Mouse (Mus musculus) lung, embryonic 15.5 days (tissue): ENCODE data around the gene Trpc2. TPM values are rescaled to one million over a fixed set of nuclear protein-coding genes. Genes with fewer than 3 reads are reported as not detected.
A peak's percentile ranks its signal among the peaks of the same experiment; 100 is the strongest.
"Not testable (repeated sequence)": the region's sequence is repeated elsewhere in the genome, so short reads cannot be mapped to it uniquely, and the experiment has no call there.

Experiments
- ATAC-seq: fragments of 200-750 bp; cut with Nextera tagmentation; 2 replicates; pipeline ENCODE4 v1.8.0; 2017; ENCODE audit warnings: moderate number of reproducible peaks, borderline replicate concordance; ENCODE audit not compliant: low FRiP score, low TSS enrichment; ENCODE audit errors: extremely low read depth
- H3K27ac ChIP-seq: fragments of 300-500 bp; sonication (generic); 2 replicates; pipeline ENCODE4 v1.5.1; 2015; ENCODE audit warnings: moderate library complexity, mild to moderate bottlenecking, inconsistent platforms
- H3K27me3 ChIP-seq: fragments of 300-500 bp; sonication (generic); 2 replicates; pipeline ENCODE4 v1.6.1; 2015; ENCODE audit warnings: inconsistent platforms
- H3K36me3 ChIP-seq: fragments of 300-500 bp; sonication (generic); 2 replicates; pipeline ENCODE4 v1.6.1; 2015; ENCODE audit warnings: inconsistent platforms
- H3K4me1 ChIP-seq: fragments of 300-500 bp; sonication (generic); 2 replicates; pipeline ENCODE4 v1.6.1; 2015; ENCODE audit warnings: inconsistent platforms
- H3K4me2 ChIP-seq: fragments of 300-500 bp; sonication (generic); 2 replicates; pipeline ENCODE4 v1.6.1; 2015; ENCODE audit warnings: inconsistent platforms, mild to moderate bottlenecking, moderate library complexity
- H3K4me3 ChIP-seq: fragments of 300-500 bp; sonication (generic); 2 replicates; pipeline ENCODE4 v1.5.1; 2015; ENCODE audit warnings: mild to moderate bottlenecking, inconsistent platforms
- H3K9ac ChIP-seq: fragments of 300-500 bp; sonication (generic); 2 replicates; pipeline ENCODE4 v1.6.1; 2015; ENCODE audit warnings: inconsistent platforms
- H3K9me3 ChIP-seq: fragments of 300-500 bp; sonication (generic); 2 replicates; pipeline ENCODE4 v1.6.1; 2016; ENCODE audit warnings: inconsistent platforms
- WGBS: fragments of 180-500 bp; shearing (Covaris S2); methylation state at CpG from one replicate; pipeline ENCODE4 v1.1.7; 2015; 5-methylcytosine and 5-hydroxymethylcytosine counted together
- polyA plus RNA-seq: library from polyadenylated mRNA; unstranded; fragments of >200 nt; fragmentation: Nextera tagmentation; extraction: Ambion mirVana; gene quantifications from 2 replicates; pipeline ENCODE4 v1.2.1, GENCODE M21; 2015

Gene Trpc2
- polyA plus RNA-seq = not detected in 2 replicates

DNA sequence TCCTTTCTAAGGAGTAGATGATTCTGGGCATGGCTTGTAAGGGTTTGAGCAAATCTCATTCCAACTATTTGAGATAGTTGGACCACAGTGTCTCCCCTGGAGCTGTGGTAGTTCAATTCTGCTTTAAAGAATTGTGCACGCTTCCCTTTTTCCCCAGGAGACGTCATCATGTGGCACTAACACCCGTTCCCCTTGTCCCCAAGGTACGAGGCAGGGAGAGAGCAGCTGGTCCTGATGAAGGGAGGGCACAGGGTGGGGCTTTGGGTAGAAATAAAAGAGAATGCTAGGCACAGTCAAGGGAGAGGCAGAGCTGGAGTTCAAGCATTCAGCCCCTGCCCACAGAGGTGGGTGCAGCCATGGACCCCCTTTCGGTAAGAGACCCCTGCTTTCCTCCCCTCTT lies at the start of gene Trpc2:
TSS of gene Trpc2 (plus strand) at position 301 of the 400 bp plus-strand sequence.
- Histone ChIP-seq H3K27ac (no peak within 1 kb of the TSS), H3K4me1 (no peaks in the 10 kb centered on the region), H3K4me3 (no peak within 1 kb of the TSS), H3K9me3 (no peaks in the 10 kb centered on the region), H3K27me3 (no peaks in the 10 kb centered on the region), H3K4me2 (no peak within 1 kb of the TSS), H3K9ac (no peak within 1 kb of the TSS), H3K36me3 (peaks cover 61% of the 10 kb centered on the region)
- 84% methylated on average over 5 of the region's 5 CpGs for WGBS
- no peak for ATAC-seq

DNA sequence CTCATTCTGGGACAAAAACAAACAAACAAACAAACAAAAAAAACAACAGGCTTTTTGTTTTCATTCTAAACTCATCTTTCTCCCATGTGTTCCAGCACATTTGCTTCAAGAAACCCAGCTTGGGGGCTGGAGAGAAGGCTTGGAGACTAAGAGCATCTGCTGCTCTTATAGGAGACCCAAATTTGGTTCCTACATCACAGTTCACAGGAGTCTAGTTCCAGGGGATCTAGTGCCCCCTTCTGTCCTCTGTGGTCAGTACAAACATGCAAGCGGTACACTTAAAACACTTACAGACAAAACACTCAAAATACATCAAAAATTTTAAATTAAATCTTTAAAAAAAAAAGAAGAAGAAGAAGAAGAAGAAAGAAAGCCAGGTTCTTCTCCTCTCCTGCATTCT lies 48.0 kb upstream of the Trpc2 start:
- no peak overlapping the region for H3K4me3 ChIP-seq
- no peak overlapping the region for H3K9ac ChIP-seq
- WGBS = 92% methylated on average over 1 of the region's 1 CpGs
- peaks cover 86% of the 10 kb centered on the region for H3K36me3 ChIP-seq
- no peak for ATAC-seq
- H3K27ac ChIP-seq = no peak overlapping the region
- H3K4me2 ChIP-seq = no peak overlapping the region
- no peaks in the 10 kb centered on the region for H3K27me3 ChIP-seq
- H3K9me3 ChIP-seq = no peaks in the 10 kb centered on the region
- no peaks in the 10 kb centered on the region for H3K4me1 ChIP-seq

DNA sequence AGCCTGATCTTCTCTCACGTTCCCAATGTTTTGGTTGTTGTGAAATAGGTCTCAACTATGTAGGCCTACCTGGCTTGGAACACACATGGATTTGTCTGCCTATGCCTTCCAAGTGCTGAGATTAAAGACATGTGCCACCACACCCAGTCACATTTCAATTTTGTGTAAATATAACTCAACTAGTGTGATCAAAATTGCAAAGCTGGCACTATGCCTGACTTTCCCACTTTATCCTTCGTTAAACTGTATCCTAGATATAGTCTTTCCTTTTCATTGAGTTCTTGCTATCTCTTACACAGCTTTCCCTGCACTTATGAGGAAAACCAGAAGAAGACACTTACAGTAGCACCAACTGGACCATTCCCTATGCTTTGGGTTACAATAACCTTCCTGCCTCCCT lies 47.4 kb upstream of the Trpc2 start:
- ATAC-seq = no peak
- H3K27me3 ChIP-seq = no peaks in the 10 kb centered on the region
- H3K4me2 ChIP-seq = no peak overlapping the region
- H3K4me1 ChIP-seq = no peaks in the 10 kb centered on the region
- H3K9me3 ChIP-seq = no peaks in the 10 kb centered on the region
- no peak overlapping the region for H3K27ac ChIP-seq
- 85% methylated on average over 2 of the region's 2 CpGs for WGBS
- H3K9ac ChIP-seq = no peak overlapping the region
- H3K36me3 ChIP-seq = peaks cover 91% of the 10 kb centered on the region
- no peak overlapping the region for H3K4me3 ChIP-seq

- 93% methylated on average over 3 of the region's 3 CpGs for WGBS
- Histone ChIP-seq H3K27me3 (no peaks in the 10 kb centered on the region), H3K4me1 (no peaks in the 10 kb centered on the region), H3K9ac (no peak overlapping the region), H3K4me3 (no peak overlapping the region), H3K36me3 (peaks cover 84% of the 10 kb centered on the region), H3K9me3 (no peaks in the 10 kb centered on the region), H3K27ac (no peak overlapping the region), H3K4me2 (no peak overlapping the region)
- no peak for ATAC-seq
Observed at GRCm38 (mm10) chr7:102037318-102037717, 45.6 kb upstream of the Trpc2 start.

DNA sequence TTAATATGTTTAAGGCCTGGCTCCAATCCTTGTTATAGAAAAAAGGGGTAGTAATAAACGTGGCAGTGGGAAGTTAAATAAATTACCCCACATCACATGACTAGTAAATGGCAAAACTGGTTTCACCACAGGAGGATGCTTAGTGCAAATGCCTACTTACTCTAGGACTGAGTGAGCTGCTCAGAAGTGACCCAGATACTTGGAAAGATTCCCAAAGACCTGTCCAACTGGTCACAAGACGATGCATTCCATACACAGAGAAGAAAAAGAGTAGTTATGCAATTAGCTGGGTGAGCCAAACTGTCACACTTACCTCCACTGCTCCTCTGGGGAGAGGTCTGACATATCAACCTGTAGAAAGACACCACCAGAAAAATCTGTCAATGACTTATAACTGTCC lies 40.6 kb upstream of the Trpc2 start:
- H3K4me1 ChIP-seq = no peaks in the 10 kb centered on the region
- no peak overlapping the region for H3K27ac ChIP-seq
- no peak overlapping the region for H3K4me3 ChIP-seq
- 53% methylated on average over 2 of the region's 2 CpGs for WGBS
- ATAC-seq = no peak
- no peaks in the 10 kb centered on the region for H3K27me3 ChIP-seq
- peaks cover 41% of the 10 kb centered on the region for H3K36me3 ChIP-seq
- H3K9me3 ChIP-seq = no peaks in the 10 kb centered on the region
- no peak overlapping the region for H3K9ac ChIP-seq
- H3K4me2 ChIP-seq = no peak overlapping the region

DNA sequence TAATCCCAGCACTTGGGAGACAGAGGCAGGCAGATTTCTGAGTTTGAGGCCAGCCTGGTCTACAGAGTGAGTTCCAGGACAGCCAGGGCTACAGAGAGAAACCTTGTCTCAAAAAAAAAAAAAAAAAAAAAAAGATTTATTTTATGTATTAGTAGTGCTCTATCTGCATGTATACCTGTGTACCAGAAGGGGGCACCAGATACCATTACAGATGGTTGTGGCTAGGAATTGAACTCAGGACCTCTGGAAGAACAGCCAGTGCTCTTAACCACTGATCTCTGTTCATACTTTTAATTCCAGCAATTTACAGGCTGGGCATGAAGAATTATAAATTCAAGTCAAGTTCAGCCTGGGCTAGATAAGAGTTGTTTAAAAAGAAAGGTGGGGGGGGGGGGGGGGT lies 34.4 kb upstream of the Trpc2 start:
- H3K36me3 ChIP-seq, H3K4me1 ChIP-seq, H3K4me2 ChIP-seq, H3K27me3 ChIP-seq, H3K27ac ChIP-seq, H3K9ac ChIP-seq, H3K9me3 ChIP-seq, ATAC-seq, H3K4me3 ChIP-seq: not testable (repeated sequence)

GRCm38 (mm10) chr7:102061353-102061752 lies 21.6 kb upstream of the Trpc2 start:
- H3K4me2 ChIP-seq = no peak overlapping the region
- no peak for ATAC-seq
- no peaks in the 10 kb centered on the region for H3K27me3 ChIP-seq
- no peak overlapping the region for H3K9ac ChIP-seq
- 84% methylated on average over 3 of the region's 3 CpGs for whole genome bisulfite sequencing
- H3K4me3 ChIP-seq = no peak overlapping the region
- H3K9me3 ChIP-seq = no peaks in the 10 kb centered on the region
- peaks cover 17% of the 10 kb centered on the region for H3K4me1 ChIP-seq
- H3K27ac ChIP-seq = no peak overlapping the region
- peaks cover 15% of the 10 kb centered on the region; the same call in 1 of the 2 replicates for H3K36me3 ChIP-seq

DNA sequence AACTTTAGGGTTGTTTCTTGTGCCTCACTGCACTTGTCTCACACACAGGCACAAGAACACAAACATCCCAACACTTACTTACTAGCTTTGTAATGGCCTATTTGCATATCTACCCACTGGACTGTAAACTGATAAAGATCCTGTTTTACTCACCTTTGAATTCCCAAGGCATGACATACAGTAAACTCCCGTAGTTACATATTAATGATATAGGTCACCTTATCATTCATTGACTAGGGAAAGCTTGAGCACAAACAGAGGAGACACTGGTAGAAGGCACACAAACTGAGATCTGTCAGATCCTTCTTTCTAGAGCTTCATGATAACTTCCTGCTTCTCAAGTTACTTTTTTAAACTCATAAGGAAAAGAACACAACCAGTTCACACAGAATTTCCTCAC lies 20.7 kb upstream of the Trpc2 start:
- Histone ChIP-seq H3K36me3 (peaks cover 15% of the 10 kb centered on the region; the same call in 1 of the 2 replicates), H3K4me3 (no peak overlapping the region), H3K27ac (no peak overlapping the region), H3K9me3 (no peaks in the 10 kb centered on the region), H3K27me3 (no peaks in the 10 kb centered on the region), H3K9ac (no peak overlapping the region), H3K4me2 (no peak overlapping the region), H3K4me1 (peaks cover 20% of the 10 kb centered on the region)
- WGBS = 78% methylated on average over 1 of the region's 1 CpGs
- ATAC-seq = no peak

DNA sequence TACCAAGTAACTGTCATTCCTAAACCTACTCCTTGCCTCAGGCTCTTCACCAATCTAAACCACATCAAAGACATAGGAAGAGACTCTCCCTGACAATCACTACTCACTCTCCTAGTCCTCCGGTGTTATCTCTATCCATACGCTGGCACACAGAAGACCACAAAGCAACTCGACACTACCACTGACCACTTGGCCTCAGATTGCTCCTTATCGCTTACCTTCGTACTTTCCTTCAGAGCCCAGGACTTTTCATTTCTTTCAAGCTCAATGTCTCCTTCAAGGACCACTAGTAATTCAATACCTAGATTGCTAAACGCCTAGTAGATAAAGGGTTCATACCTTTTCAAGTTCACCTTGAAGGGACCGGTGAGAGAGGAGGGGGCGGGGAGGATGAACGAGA lies 19.0 kb upstream of the Trpc2 start:
- H3K36me3 ChIP-seq = peaks cover 9% of the 10 kb centered on the region; the same call in 1 of the 2 replicates
- peaks cover 20% of the 10 kb centered on the region for H3K4me1 ChIP-seq
- H3K27ac ChIP-seq = no peak overlapping the region; the same call in 1 of the 2 replicates
- peak overlapping the region; percentile 55 for H3K9ac ChIP-seq
- peak overlapping the region; percentile 67 for H3K4me2 ChIP-seq
- no peaks in the 10 kb centered on the region for H3K27me3 ChIP-seq
- ATAC-seq = no peak
- H3K9me3 ChIP-seq = no peaks in the 10 kb centered on the region
- peak overlapping the region; percentile 70 for H3K4me3 ChIP-seq
- WGBS = 56% methylated on average over 9 of the region's 9 CpGs

DNA sequence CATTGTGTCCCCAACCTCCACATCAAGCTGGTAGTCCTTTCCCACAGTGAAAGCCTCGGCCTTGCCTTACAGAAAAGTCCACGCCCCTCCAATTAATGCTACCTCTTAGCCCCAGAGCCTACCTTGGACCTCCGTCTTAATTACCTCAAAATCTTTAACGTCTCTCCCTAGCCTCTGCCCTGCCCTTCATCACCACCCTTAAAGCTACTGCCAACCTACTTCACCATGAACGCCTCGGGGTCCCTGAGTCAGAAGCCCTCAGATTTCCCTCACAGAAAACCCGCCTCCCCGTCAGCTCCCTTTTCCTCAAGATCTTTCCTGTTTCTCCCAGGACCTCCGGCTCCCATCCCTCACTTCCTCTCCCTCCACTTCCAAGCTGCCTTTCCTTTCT lies 18.3 kb upstream of the Trpc2 start:
- Histone ChIP-seq H3K9ac (peak overlapping the region; percentile 55), H3K27me3 (no peaks in the 10 kb centered on the region), H3K4me1 (peaks cover 20% of the 10 kb centered on the region), H3K9me3 (no peaks in the 10 kb centered on the region), H3K27ac (peak overlapping the region; percentile 82), H3K4me3 (peak overlapping the region; percentile 70), H3K4me2 (peak overlapping the region; percentile 67), H3K36me3 (0 out of 2 replicates have a peak, but pooled peaks cover 1% of the 10 kb centered on the region)
- under 1% methylated on average over 9 of the region's 9 CpGs for WGBS
- peak; percentile 21; the same call in 1 of the 2 replicates for ATAC-seq

DNA sequence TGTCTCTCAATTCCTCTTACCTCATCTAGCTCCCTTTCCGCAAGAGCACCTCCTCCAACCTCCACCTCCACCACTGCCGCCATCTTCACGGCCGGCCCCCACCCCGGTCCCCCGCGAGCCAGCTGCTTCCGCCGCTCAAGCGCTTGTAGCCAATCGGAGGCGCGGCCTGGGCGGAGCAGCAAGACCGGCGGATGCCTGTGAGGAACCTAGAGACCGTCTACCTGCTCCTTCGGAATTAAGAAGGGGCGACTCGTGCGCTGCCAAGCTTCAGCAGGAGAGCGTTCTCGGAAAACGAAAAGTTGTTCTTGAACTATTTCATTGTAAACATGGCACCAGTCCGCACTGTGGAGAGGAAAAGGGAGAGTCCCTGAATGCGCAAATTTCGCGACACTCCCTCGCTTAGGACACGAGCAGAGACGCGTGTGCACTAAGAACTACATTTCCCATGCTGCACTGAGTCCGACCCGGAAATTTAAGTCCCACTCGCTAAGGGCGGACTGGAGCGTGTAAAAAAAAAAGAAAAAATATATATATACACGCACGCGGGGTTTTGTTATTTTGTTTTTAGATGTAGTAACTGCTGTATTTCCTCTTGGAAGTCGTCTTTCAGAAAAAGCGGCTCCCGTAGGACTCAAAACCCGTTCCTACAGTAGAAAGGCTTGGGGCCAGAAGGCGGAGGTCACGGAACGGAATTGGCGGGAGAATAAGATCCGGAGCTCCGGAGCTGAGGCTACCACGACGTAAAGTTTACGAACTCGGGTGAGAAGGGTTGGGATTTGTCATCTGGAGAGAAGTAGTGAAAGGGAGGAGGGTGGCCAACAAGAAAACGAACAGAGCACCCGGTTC lies 17.6 kb upstream of the Trpc2 start, which contains the start of the genes Rnf121, Xndc1 and Xntrpc:
TSS of gene Rnf121 (minus strand) at position 424 of the 846 bp plus-strand sequence.
TSS of gene Xndc1 (plus strand) at position 466 of the 846 bp plus-strand sequence.
TSS of gene Xntrpc (plus strand) at position 668 of the 846 bp plus-strand sequence.
- peak within 1 kb of the TSS; percentile 55 for H3K9ac ChIP-seq
- H3K4me3 ChIP-seq = peak within 1 kb of the TSS; percentile 70
- 0 out of 2 replicates have a peak, but pooled peaks cover 4% of the 10 kb centered on the region for H3K36me3 ChIP-seq
- peak within 1 kb of the TSS; percentile 67 for H3K4me2 ChIP-seq
- WGBS = under 1% methylated on average over 56 of the region's 56 CpGs
- ATAC-seq = peak; percentile 98
- peaks cover 20% of the 10 kb centered on the region for H3K4me1 ChIP-seq
- no peaks in the 10 kb centered on the region for H3K9me3 ChIP-seq
- H3K27ac ChIP-seq = peak within 1 kb of the TSS; percentile 82
- H3K27me3 ChIP-seq = no peaks in the 10 kb centered on the region

- no peak for ATAC-seq
- Histone ChIP-seq H3K4me1 (peaks cover 20% of the 10 kb centered on the region), H3K9me3 (no peaks in the 10 kb centered on the region), H3K4me3 (peak overlapping the region; percentile 70), H3K4me2 (peak overlapping the region; percentile 67), H3K27ac (no peak overlapping the region), H3K9ac (peak overlapping the region; percentile 55), H3K27me3 (no peaks in the 10 kb centered on the region), H3K36me3 (peaks cover 7% of the 10 kb centered on the region; the same call in 1 of the 2 replicates)
- WGBS = 57% methylated on average over 6 of the region's 6 CpGs
Observed at GRCm38 (mm10) chr7:102066363-102066762, 16.6 kb upstream of the Trpc2 start.
